Mouse (Mus musculus) C2C12 (cell line): ENCODE results near the gene Chl1.

Experiments
- CEBPB ChIP-seq: IDR thresholded peaks from one replicate; pipeline ENCODE4 v1.6.1; 2011; ENCODE audit warnings: low read depth, mild to moderate bottlenecking, control low read depth, moderate library complexity
- CTCF ChIP-seq: IDR thresholded peaks from one replicate; pipeline ENCODE4 v1.5.1; 2011; ENCODE audit not compliant: control insufficient read depth, insufficient read depth, insufficient read length
- MAX ChIP-seq: IDR thresholded peaks from one replicate; pipeline ENCODE4 v1.6.1; 2011; ENCODE audit warnings: mild to moderate bottlenecking, control low read depth

DNA sequence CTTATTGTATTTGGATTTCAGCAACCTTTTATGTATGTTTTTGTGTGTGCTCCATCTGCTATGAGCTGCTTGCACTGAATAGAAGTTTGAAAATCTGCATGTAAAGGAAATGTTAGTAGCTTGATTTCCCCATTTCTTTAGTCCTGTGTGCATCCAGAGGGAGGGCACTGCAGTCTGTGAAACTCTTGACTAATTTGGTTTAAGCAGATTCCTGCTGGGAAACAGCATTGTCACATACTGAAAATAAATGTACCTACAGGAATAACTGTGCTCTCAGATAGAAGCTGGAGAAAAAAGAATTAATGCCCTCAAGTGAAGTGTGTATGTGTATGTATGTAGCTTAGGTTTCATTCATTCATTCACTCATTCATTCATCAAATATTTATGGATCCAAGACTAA, 22.7 kb downstream of the Chl1 start:
- TF ChIP-seq CTCF (no peak), CEBPB (no peak), MAX (no peak)
